Mouse (Mus musculus) CD8-positive naive resting alpha-beta T cell, adult 2 months (primary cell): Measurements from ENCODE around the gene Olfm2.

Experiments
- DNase-seq, 2 experiments: peaks; one replicate each; pipeline ENCODE4 v3.0.0; 2022; ENCODE audit warnings: low read depth in 2 of 2, low spot score in 2 of 2

Gene Olfm2

DNA sequence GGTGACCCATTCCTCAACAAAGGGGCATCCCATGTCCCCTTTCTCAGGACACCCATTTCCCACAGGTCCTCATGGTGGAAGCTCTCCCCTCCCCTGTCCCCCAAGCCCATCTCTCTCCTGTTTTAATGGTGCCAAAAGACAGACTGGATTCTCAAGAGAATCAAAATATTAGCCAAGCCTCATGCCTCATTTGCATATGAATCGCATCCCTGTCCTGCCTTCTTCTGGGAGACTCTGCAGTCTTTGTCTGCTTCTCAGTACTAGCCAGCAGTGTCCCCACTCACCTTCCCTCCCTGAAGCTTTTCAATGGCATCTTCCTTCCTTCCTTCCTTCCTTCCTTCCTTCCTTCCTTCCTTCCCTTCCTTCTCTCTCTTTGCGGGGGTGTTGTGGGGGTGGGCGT is 1.5 kb upstream of the Olfm2 start:
- no peak for DNase-seq

DNA sequence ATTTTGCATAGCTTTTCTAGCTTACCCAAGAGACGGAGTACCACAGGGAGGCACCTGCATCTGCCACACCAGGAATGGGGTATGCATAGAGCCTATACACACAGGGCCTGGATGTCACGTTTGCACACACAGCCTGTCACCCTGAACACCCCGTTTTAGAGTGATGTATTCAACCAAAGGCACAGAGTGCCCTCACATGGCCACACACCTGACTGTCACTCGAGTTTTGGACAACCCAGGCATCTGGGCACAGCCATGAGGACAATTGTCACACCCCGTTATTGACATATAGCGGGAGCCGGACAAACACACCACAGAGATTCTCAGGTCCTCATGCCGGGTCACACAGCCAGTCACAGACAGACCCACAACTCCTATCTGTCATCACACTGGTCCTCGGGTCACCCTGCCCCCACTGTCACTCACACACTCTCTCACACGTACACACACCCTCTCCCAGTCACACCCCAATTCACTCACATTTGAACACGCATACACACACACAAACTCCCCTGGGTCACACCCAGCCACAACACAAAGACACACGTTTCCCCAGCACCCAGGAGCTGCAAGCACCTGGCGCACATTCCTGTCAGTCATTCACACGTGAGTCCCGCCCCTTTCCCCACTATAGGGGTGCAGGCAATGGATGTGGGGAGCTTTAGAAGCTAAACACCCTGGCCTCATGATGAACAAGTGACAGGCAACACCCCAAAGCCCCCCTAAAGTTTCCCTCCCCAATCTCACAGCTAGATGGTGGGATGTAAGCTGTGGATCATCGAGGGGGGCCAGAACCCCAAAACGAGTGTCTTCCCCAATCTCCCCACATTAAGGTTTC is 801 bp downstream of the Olfm2 start:
- DNase-seq = no peak

GRCm38 (mm10) chr9:20743946-20744738 is 2.0 kb downstream of the Olfm2 start:
- peak; percentile 19 to 37 for DNase-seq

DNA sequence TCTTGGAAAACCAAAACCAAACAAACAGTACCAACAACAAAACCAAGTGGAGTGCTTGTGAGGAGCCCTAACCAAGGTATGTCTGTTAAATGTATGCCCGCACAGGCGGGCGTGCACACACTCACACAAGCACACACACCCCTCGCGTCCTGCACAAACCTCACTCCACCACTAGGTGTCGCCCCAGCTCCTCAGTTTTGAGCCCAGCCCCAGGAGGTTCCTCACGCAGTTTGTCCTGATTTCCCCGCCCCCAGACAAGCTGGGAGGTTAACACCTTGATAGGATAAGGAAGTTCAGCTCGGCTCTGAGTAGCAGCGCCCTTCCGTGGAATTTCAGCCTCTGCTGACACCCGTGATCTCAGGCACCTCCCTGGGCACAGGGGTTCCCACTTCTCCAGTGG is 5.7 kb downstream of the Olfm2 start:
- peak; percentile 60 to 68 for DNase-seq

DNA sequence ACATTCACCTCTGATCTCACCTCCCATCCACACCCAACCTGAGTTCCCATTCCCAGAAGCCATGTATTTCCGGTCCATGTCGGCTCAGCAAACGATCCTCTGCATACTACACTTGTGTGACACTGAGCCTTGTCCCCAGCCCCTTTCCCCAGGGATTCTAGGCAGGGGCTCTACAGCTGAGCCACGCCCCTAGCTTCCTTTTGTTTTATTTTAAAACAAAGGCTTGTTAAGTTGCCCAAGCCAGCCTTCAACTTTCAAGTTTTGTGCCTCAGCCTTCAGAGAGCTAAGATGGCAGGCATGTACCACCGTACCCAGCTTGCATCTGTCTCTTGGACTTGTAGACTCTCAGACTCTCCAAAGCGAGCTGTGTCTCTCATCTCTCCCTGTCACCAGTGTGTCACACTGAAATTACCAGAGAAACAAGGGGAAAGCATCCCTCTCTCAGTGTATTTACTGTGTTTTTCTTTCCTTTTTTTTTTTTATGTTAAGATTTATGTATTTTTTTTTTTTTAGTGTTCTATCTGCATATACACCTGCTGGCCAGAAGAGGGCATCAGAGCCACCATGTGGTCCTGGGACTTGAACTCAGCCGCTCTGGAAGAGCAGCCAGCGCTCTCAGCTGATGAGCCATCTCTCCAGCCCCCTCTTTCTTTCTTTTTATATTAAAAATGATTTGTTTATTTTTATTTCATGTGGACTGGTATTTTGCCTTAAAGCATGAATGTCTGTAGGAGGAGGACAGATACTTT is 7.7 kb downstream of the Olfm2 start:
- DNase-seq = peak in 1 of 2 experiments; percentile 32

- no peak for DNase-seq
Observed at GRCm38 (mm10) chr9:20737227-20737626, 8.9 kb downstream of the Olfm2 start.

GRCm38 (mm10) chr9:20734692-20735091 is 11.5 kb downstream of the Olfm2 start:
- no peak for DNase-seq

DNA sequence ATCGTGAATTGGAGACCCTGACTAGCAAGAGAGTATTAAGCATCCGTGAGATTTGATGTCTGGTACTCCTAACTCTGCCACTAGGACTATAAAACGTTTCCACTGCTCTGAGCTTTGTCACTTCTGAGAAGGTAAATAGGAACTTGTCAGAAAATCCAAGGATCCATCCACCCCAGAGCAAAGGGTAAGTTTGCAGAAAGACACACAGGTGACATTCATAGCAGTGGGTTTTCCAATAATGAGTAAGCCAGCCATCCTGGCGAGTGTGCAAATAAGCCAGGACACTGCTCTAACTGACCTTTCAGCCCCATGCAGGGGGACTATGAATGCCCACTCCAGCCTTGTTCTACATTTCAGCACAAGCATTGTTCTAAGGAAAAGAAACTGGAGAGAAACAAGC is 14.4 kb downstream of the Olfm2 start:
- DNase-seq = no peak

- no peak for DNase-seq
Observed at GRCm38 (mm10) chr9:20729451-20729850, 16.7 kb downstream of the Olfm2 start.

- peak in 1 of 2 experiments; percentile 14 for DNase-seq
Observed at GRCm38 (mm10) chr9:20727601-20728113, 18.5 kb downstream of the Olfm2 start.

DNA sequence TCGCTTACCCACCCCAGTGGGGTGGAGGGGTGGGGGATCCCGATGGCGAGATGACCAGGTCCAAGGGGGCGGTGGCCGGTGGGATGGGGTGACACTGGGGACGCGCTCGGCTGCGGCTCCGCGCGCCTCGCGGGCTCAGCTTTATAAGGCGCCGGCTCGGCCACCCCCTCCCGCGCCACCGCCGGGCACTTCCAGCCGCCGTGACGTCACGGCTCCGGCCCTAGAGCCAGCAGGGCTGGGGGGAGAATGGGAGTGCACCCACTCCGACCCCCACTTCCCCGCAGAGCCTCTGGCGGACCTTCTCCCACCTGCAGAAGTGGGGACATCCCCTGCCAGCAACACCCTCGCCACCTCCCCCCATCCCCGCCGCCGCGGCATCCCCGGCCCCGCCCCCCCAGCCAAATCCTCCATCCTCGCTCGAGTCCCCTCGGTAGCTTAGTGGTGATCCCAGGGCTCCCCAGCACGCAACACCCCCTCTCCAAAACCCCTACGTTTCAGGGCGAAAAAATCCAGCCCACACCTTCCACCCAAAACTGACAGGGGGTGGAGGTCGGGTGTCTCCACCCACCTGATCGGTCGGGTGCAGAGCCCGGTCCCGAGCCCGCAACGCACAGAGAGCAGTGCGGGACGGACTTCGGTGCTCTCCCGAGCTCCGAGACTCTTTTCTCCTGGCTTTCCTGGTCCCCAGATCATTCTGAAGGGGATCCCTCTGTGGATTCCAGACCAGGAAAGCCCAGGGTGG is 19.1 kb downstream of the Olfm2 start:
- no peak for DNase-seq

- no peak for DNase-seq
Observed at GRCm38 (mm10) chr9:20726134-20726858, 19.9 kb downstream of the Olfm2 start.

GRCm38 (mm10) chr9:20721582-20721981 is 24.6 kb downstream of the Olfm2 start:
- no peak for DNase-seq

- DNase-seq = no peak
Observed at GRCm38 (mm10) chr9:20715332-20715731, 30.8 kb downstream of the Olfm2 start.

DNA sequence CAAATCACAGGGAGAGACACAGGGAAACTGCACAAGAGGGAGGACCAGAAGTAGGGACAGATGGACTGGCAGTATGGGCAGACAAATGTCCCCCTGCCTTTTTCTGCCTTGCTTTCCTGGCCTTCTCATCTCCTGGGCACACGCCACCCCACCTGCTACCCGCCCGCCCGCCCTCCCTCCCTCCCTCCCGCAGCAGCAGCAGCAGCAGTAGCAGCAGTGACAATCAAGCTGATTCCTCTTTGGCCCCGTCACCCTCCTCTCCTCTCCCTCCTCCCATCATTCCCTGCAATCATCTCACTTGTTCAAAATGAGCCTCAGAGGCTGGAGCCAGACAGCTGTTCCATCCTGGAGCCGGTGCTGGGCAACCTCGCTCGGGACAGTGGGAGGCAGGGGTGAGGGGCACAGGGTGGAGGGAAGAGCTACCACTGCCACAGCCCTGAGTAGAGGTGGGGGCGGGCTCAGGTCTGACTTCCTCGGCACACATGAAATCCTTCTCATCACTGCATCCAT is 32.6 kb downstream of the Olfm2 start:
- no peak for DNase-seq

DNA sequence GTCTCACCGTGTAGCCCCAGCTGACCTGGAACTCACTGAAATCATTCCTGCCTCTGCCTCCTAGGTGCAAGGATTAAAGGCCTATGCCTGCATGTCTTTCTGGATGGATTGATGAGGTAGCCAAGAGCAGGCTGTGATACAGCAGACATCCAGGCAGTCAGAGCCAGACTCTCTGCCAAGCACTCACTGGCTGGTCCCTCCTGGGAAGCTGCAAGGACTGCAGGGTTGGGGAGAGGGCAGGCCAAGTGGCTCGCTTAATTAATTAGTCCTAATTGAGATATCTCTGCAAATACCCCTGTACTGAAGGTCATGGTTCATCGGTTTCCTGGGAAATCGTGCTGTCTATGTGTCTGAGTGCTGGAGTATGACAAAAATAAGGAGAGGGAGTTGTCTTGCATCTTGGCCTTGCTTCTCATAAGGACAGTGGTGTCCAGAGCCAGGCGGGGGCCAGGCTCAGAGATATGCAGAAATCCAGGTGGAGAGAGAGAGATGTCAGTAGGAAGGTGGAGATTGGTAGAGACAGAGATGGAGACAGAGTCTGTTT is 33.1 kb downstream of the Olfm2 start:
- DNase-seq = no peak

DNA sequence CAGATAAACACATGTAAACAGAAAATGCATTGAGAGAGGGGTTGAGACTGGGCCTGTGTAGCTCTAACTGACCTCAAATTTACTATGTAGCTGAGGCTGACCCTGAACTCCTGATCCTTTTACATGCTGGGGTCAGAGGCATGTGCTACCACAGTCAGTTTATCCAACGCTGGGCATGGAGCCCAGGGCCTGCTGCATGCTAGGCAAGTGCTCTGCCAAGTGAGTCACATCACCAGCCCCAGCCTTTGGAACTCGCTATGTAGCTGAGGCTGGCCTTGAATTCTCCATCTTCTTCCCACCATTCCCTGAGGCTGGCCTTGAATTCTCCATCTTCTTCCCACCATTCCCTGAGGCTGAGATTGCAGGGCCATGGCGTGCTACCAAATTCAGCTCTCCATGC is 35.7 kb downstream of the Olfm2 start:
- DNase-seq = no peak

DNA sequence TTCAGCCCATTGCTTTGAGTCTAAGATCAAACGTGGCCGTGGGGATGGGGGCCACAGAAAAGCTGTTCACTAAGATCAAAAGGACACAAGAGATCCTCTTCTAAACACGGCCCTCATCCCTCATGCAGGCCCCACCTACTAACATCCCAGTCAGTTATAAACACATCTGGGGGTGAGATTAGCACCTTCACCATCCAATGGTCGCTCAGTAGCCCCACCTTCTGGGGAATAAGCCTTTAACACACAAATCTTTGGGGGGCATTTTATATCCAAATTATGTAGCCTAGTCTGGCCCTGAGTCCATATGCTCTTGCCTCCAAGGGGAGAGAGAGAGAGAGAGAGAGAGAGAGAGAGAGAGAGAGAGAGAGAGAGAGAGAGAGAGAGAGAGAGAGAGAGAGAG is 40.2 kb downstream of the Olfm2 start:
- DNase-seq = no peak

DNA sequence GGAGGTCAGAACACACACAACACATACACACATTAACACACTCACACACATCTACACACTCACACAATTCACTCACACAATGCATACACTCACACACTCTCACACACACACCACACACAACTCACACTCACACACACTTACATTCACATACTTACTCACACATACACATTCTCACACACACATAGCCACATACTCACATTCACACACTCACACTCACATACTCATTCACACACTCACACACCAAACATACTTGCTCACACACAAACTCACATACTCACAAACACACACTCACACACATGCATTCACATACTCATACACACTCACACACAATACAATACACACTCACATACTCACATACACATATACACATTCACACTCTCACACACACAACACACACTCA is 40.7 kb downstream of the Olfm2 start:
- DNase-seq = no peak
